Mouse (Mus musculus) R1 (cell line): ENCODE data around the gene Olfr1447.

Experiments used
- DNase-seq: peaks from one replicate; pipeline ENCODE4 v3.0.0-alpha.2; 2018; ENCODE audit warnings: low read depth, low spot score

Olfr1447 gene

GRCm38 (mm10) chr19:12903643-12904042 is at the start of gene Olfr1447:
Olfr1447 (minus strand) TSS chr19:12903743.
- DNase-seq: no peak

GRCm38 (mm10) chr19:12949958-12950357 is 46.4 kb upstream of the Olfr1447 start, which contains the start of gene Olfr1450:
Olfr1450 (plus strand) TSS chr19:12950258.
- no peak for DNase-seq

GRCm38 (mm10) chr19:12930540-12930939 is 27.0 kb upstream of the Olfr1447 start, which contains the start of gene Olfr1449:
Olfr1449 (plus strand) TSS chr19:12930840.
- DNase-seq: no peak

GRCm38 (mm10) chr19:12924319-12924718 is 20.8 kb upstream of the Olfr1447 start, which contains the start of gene Olfr1448:
Olfr1448 (minus strand) TSS chr19:12924419.
- DNase-seq: no peak

- DNase-seq: no peak
These were observed 10.1 kb downstream of the Olfr1447 start, which contains the start of gene Olfr1446 for GRCm38 (mm10) chr19:12893424-12893823. Olfr1446 (minus strand) TSS chr19:12893524.

GRCm38 (mm10) chr19:12883555-12883954 is 20.0 kb downstream of the Olfr1447 start, which contains the start of gene Olfr1445:
Olfr1445 (plus strand) TSS chr19:12883855.
- DNase-seq: no peak

- DNase-seq: no peak
These were observed 46.6 kb downstream of the Olfr1447 start, which contains the start of gene Olfr1444 for GRCm38 (mm10) chr19:12856983-12857382. Olfr1444 (plus strand) TSS chr19:12857283.
